Mouse (Mus musculus): ENCODE measurements around the gene Olfr1501. TPM values are rescaled to one million over a fixed set of nuclear protein-coding genes. Genes with fewer than 3 reads are reported as not detected.
"Not testable (repeated sequence)": the region's sequence is repeated elsewhere in the genome, so short reads cannot be mapped to it uniquely, and the experiment has no call there.

Gene Olfr1501
- not detected in 2 replicates for total RNA-seq (2012; rRNA removed)
- not detected in 2 replicates for total RNA-seq (2014; rRNA removed)
- polyA plus RNA-seq (2012; ENCODE audit: insufficient read length, low read depth), result not detected in 2 replicates

GRCm38 (mm10) chr19:13850592-13850991 lies at the start of gene Olfr1501:
Gene Olfr1501 (minus strand): TSS chr19:13850692.
- H3K9ac ChIP-seq (ENCODE audit: insufficient read depth, low read depth); H3K79me2 ChIP-seq (replicated peaks; ENCODE audit: control insufficient read depth, extremely low read depth, insufficient read depth, poor library complexity, severe bottlenecking); H3K27ac ChIP-seq (ENCODE audit: insufficient read depth, low read depth); H3K36me3 ChIP-seq (replicated peaks in 1 of 2; ENCODE audit: control insufficient read depth in 1 of 2, insufficient read depth in 1 of 2, low read length in 1 of 2); in situ Hi-C loops (cut with MboI; ENCODE audit: low pct_ligation_motif_present, low pct_unique_long_range_greater_than_20kb, low sequenced_read_pairs); H3K27me3 ChIP-seq (replicated peaks); DNase-seq (ENCODE audit: extremely low read depth); dilution Hi-C loops (cut with MboI; ENCODE audit: extremely low pct_ligation_motif_present, extremely low pct_unique_long_range_greater_than_20kb, low sequenced_read_pairs); H3K4me1 ChIP-seq (ENCODE audit: control insufficient read depth in 1 of 2, insufficient read depth in 2 of 2); H3K9me3 ChIP-seq (replicated peaks; ENCODE audit: low read length); H3K4me2 ChIP-seq (ENCODE audit: insufficient read depth, low read depth, poor library complexity, severe bottlenecking); H3K4me3 ChIP-seq (replicated peaks in 1 of 3; ENCODE audit: low read depth in 2 of 3, low read length in 2 of 3, poor library complexity in 1 of 3): not testable (repeated sequence)

- H3K27ac ChIP-seq (ENCODE audit: insufficient read depth, low read depth), result no peak within 1 kb of the TSS
- DNase-seq (ENCODE audit: extremely low read depth), result no peak
- no peak within 1 kb of the TSS for H3K9ac ChIP-seq (ENCODE audit: insufficient read depth, low read depth)
- no peak within 1 kb of the TSS for H3K4me2 ChIP-seq (ENCODE audit: insufficient read depth, low read depth, poor library complexity, severe bottlenecking)
- no peaks in the 10 kb centered on the region for H3K79me2 ChIP-seq (replicated peaks; ENCODE audit: control insufficient read depth, extremely low read depth, insufficient read depth, poor library complexity, severe bottlenecking)
- no peaks in the 10 kb centered on the region for H3K36me3 ChIP-seq (replicated peaks in 1 of 2; ENCODE audit: control insufficient read depth in 1 of 2, insufficient read depth in 1 of 2, low read length in 1 of 2)
- TF ChIP-seq JUN (IDR thresholded peaks at IDR 0.05; ENCODE audit: insufficient read depth, low read depth, low read length) (no peak), TBP (conservative IDR thresholded peaks at IDR 0.05; ENCODE audit: low read depth, low read length) (no peak), SIN3A (IDR thresholded peaks at IDR 0.05; ENCODE audit: low read length) (no peak), MXI1 (IDR thresholded peaks at IDR 0.05; ENCODE audit: low read depth, low read length) (no peak), JUND (conservative IDR thresholded peaks at IDR 0.05; ENCODE audit: low read depth, low read length) (no peak), ZMIZ1 (IDR thresholded peaks at IDR 0.05; ENCODE audit: low read depth, low read length) (no peak), RAD21 (IDR thresholded peaks at IDR 0.05; ENCODE audit: low read depth, low read length) (no peak), MEF2A (IDR thresholded peaks at IDR 0.05; ENCODE audit: borderline replicate concordance, low read depth, low read length) (no peak), MAX (IDR thresholded peaks at IDR 0.05; ENCODE audit: low read length) (no peak), CHD2 (IDR thresholded peaks at IDR 0.05; ENCODE audit: low read length) (no peak), KAT2A (IDR thresholded peaks at IDR 0.05; ENCODE audit: insufficient replicate concordance, low read length) (no peak), CHD1 (IDR thresholded peaks at IDR 0.05; ENCODE audit: low read depth, low read length) (no peak), GABPA (IDR thresholded peaks at IDR 0.05; ENCODE audit: insufficient replicate concordance, low read depth, low read length) (no peak), ELF1 (IDR thresholded peaks at IDR 0.05; ENCODE audit: low read depth, low read length) (no peak), UBTF (IDR thresholded peaks at IDR 0.05; ENCODE audit: low read depth, low read length) (no peak), CTCF (conservative IDR thresholded peaks at IDR 0.05 in 1 of 2, IDR thresholded peaks at IDR 0.05 in 1 of 2; ENCODE audit: low read depth in 2 of 2, low read length in 2 of 2) (no peak), NELFE (IDR thresholded peaks at IDR 0.05; ENCODE audit: low read depth, low read length) (no peak), ZC3H11A (IDR thresholded peaks at IDR 0.05; ENCODE audit: low read depth, low read length) (no peak)
- in situ Hi-C loops (cut with MboI; ENCODE audit: low pct_ligation_motif_present, low pct_unique_long_range_greater_than_20kb, low sequenced_read_pairs) (no loop called here), dilution Hi-C loops (cut with MboI; ENCODE audit: extremely low pct_ligation_motif_present, extremely low pct_unique_long_range_greater_than_20kb, low sequenced_read_pairs) (no loop called here)
- no peaks in the 10 kb centered on the region for H3K27me3 ChIP-seq (replicated peaks)
- no peaks in the 10 kb centered on the region for H3K4me1 ChIP-seq (ENCODE audit: control insufficient read depth in 1 of 2, insufficient read depth in 2 of 2)
- H3K4me3 ChIP-seq (replicated peaks in 1 of 3; ENCODE audit: low read depth in 2 of 3, low read length in 2 of 3, poor library complexity in 1 of 3), result no peak within 1 kb of the TSS
- H3K9me3 ChIP-seq (replicated peaks; ENCODE audit: low read length), result no peaks in the 10 kb centered on the region
These were observed 47.3 kb upstream of the Olfr1501 start, which contains the start of gene Olfr1504 for GRCm38 (mm10) chr19:13897828-13898227. Gene Olfr1504 (minus strand): TSS chr19:13897928.
